Mouse (Mus musculus): ENCODE measurements at regions not wholly inside any gene's neighbourhood (a gene's known extent, or its start where the extent isn't known, plus 50 kb on each side); places are given as distances from the start of the nearest gene placed in this dataset.

GRCm38 (mm10) chr9:87452571-87452970 lies 197.2 kb upstream of the Cep162 start:
- TF ChIP-seq CTCF (IDR thresholded peaks at IDR 0.05; ENCODE audit: extremely low read depth, insufficient read depth, low read length) (no peak), POLR2A (IDR thresholded peaks at IDR 0.05; ENCODE audit: extremely low read depth, insufficient read depth, low read length) (no peak)

Data from cortical plate, adult 2 months (tissue).